Mouse (Mus musculus) splenic B cell, adult 2 months (primary cell): Measurements from ENCODE around the gene Uqcrq.
"Not testable (repeated sequence)": the region's sequence is repeated elsewhere in the genome, so short reads cannot be mapped to it uniquely, and the experiment has no call there.

ENCODE experiments used
- DNase-seq: peaks from one replicate; pipeline ENCODE4 v3.0.0-alpha.2; 2011; ENCODE audit warnings: low read depth, low spot score
- H3K27me3 ChIP-seq: 2 replicates; pipeline ENCODE4 v1.6.1; 2012; ENCODE audit warnings: mild to moderate bottlenecking, low read length, moderate library complexity, mixed read lengths; ENCODE audit not compliant: control insufficient read depth, poor library complexity, insufficient read depth, severe bottlenecking
- H3K36me3 ChIP-seq: 2 replicates; pipeline ENCODE4 v1.6.1; 2012; ENCODE audit warnings: mild to moderate bottlenecking, low read length, moderate library complexity, mixed read lengths; ENCODE audit not compliant: control insufficient read depth, poor library complexity, insufficient read depth, severe bottlenecking

Uqcrq gene

DNA sequence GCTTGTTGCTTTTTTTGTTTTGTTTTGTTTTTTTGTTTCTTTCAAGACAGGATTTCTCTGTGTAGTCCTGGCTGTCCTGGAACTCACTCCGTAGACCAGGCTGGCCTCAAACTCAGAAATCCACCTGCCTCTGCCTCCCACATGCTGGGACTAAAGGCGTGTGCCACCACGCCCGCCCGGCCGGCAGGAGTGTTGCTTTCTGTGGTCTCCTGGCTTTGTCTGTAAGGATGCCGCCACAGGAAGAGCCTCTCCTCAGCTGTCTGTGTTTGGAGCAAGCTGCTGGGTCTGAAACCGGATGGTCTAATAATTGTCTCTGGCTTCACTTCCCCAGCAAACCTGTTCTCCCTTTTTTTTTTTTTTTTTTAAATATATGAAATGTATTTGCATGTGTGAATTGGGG lies 4.9 kb upstream of the Uqcrq start:
- Histone ChIP-seq H3K36me3 (no peaks in the 10 kb centered on the region), H3K27me3 (no peaks in the 10 kb centered on the region)
- DNase-seq: no peak

DNA sequence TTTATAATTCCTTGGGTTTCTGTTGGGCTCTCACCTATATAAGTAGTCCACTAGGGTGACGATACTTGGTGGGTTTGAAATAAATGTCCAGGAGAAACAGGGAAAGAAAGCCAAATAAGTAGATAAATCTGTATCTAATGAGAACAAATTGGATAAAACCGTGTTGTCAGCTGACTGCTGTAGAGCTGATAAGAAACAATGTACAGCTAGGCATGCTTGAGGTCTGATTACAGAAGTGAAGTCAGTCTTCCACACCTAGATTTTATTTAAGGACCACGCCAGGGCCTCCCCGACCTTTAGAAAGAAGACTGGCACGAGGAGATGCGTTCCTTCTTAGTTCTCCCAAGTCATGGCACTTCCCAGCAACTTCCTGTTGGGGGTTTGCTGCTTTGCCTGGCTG lies 2.4 kb upstream of the Uqcrq start:
- Histone ChIP-seq H3K27me3 (no peaks in the 10 kb centered on the region), H3K36me3 (no peaks in the 10 kb centered on the region)
- no peak for DNase-seq

GRCm38 (mm10) chr11:53431347-53432056 lies 871 bp upstream of the Uqcrq start:
- Histone ChIP-seq H3K36me3 (no peaks in the 10 kb centered on the region), H3K27me3 (no peaks in the 10 kb centered on the region)
- no peak for DNase-seq

- no peaks in the 10 kb centered on the region for H3K36me3 ChIP-seq
- H3K27me3 ChIP-seq: no peaks in the 10 kb centered on the region
- no peak for DNase-seq
Measured at GRCm38 (mm10) chr11:53430300-53430669, 346 bp downstream of the Uqcrq start.

DNA sequence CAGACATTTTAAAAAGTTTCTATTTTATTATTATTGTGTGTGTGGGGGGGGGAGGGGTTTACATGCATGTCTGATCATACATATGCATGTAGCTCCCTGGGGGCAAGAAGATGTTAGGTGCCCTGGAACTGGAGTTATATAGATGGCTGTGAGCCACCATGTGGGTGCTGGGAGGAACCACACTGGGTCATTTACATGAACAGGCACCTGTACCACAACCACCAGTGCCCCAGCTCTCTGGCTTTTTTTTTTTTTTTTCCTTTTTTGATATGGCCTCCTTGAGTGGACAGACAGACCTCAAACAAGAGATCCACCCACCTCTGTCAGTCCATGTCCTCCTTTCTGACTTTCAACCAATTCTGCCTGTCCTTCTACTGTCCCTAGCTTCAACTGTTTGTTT lies 1.4 kb downstream of the Uqcrq start:
- DNase-seq: peak; percentile 30
- Histone ChIP-seq H3K36me3 (no peaks in the 10 kb centered on the region), H3K27me3 (no peaks in the 10 kb centered on the region)

DNA sequence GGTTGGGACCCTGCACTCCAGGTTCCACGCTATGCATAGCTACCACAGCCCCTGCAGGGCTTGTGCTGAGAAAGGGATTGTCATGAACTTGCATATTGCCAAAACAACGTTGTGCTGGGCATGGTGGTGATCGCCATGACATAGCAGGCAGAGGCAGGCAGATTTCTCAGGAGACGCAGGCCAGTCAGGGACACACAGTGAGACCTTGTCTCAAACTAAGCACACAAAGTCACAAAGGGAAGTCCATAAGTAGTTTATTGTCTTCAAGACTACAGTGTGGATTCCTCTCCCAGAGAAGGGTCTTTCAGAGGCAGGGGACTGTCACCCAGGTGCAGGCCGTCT lies 1.9 kb downstream of the Uqcrq start:
- no peaks in the 10 kb centered on the region for H3K36me3 ChIP-seq
- DNase-seq: no peak

DNA sequence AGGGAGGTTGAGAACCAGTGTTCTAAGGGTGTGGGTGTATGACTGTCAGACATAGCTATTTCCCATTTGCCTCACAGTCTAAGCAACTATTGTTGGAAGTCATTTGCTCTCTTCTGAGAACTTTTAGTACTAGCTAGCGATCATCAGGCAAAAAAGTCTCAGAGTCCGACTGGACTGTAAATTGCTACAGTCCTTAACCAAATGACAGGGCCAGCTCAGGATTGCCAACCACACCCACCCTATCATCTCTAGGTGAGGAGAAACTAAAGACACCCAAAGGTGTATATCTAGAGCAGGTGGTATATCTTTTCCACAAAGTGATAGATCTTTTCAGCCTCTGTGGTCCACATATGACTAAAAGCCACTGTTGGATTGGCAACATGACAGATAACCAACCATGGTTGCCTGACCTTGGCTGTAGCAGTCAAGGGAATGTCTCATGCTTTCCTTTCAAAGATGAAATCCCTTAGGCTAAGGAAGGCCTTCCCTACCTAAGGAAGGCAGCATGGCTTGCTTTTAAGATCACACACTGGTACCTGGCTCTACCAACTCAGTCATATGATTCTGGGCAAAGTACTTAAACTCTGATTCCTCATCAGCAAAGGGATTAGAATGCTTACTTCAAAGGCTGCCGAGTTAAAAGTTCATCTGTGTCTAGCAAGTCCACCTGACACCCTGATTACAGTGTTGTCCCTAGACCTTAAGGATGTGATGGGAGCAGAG lies 2.5 kb downstream of the Uqcrq start:
- Histone ChIP-seq H3K36me3 (no peaks in the 10 kb centered on the region), H3K27me3 (no peaks in the 10 kb centered on the region)
- no peak for DNase-seq

More for the DNA sequence above, 1.9 kb downstream of the Uqcrq start:
- H3K27me3 ChIP-seq: no peaks in the 10 kb centered on the region

- H3K36me3 ChIP-seq, H3K27me3 ChIP-seq, DNase-seq: not testable (repeated sequence)
Measured at GRCm38 (mm10) chr11:53426914-53427313, 3.7 kb downstream of the Uqcrq start.

- Histone ChIP-seq H3K27me3 (no peaks in the 10 kb centered on the region), H3K36me3 (0 out of 2 replicates have a peak, but pooled peaks cover 5% of the 10 kb centered on the region)
- no peak for DNase-seq
Measured at GRCm38 (mm10) chr11:53425711-53426255, 4.8 kb downstream of the Uqcrq start.

DNA sequence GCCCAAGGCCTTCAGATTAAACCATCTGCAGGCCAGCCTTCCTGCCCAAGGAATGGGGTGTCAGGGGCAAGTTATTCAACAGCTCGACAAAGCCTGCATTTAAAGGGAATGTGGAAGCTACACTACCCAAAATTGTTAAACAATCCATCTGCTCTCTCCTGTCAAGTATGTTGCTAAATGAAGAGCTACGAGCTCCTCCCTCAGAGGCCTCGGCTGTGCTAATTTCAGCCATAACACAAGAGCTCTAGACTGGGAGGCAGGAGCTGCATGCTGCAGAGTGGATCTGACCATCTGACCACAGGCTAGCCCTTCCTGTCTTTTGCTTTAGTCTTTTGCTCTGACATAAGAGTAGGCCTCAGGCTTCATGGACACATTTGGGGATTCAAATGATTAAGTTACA lies 5.4 kb downstream of the Uqcrq start:
- 0 out of 2 replicates have a peak, but pooled peaks cover 6% of the 10 kb centered on the region for H3K36me3 ChIP-seq
- DNase-seq: no peak
- H3K27me3 ChIP-seq: no peaks in the 10 kb centered on the region

DNA sequence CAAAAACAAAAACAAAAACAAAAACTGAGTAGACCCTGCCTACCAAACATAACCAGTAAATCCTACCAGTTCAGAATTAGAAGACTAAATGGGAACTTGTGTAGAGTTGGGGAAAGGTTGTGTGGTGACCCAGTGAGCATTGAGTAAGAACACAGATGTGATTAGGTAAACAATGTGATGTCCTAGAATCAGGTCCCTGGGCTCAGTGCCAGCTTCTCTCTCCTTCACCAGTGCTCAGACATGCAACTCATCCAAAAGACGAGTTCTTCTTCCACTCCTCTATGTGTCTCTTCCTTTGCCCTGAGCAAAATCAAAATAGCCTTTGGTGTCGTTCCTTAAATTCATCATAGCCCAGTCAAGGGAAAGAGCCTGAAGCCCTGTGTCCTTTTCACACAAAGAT lies 5.8 kb downstream of the Uqcrq start:
- no peaks in the 10 kb centered on the region for H3K27me3 ChIP-seq
- DNase-seq: no peak

DNA sequence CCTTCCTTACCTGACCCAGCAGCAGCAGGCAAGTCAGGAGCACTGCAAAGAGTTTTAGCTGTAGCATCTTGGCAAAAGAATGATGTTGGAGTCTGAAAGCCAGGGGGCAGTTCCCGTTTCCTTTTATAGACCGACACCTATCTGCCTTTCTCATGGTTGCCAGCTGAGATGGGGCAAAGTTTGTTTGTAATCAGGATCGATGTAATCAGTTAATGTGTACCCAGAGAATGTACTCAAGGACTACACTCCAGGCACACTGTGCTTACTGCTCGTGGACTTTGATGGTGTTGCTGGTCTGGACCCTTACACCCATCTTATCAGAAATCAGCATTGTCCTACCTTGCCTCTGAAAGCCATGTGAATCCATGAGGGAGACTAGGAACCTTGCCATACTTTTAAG lies 7.6 kb downstream of the Uqcrq start, which contains the start of gene Leap2:
Gene Leap2 (minus strand): TSS at position 135 of the 400 bp plus-strand sequence.
- Histone ChIP-seq H3K27me3 (no peaks in the 10 kb centered on the region), H3K36me3 (0 out of 2 replicates have a peak, but pooled peaks cover 7% of the 10 kb centered on the region)
- no peak for DNase-seq

More for the DNA sequence above, 5.8 kb downstream of the Uqcrq start:
- H3K36me3 ChIP-seq: 0 out of 2 replicates have a peak, but pooled peaks cover 7% of the 10 kb centered on the region

DNA sequence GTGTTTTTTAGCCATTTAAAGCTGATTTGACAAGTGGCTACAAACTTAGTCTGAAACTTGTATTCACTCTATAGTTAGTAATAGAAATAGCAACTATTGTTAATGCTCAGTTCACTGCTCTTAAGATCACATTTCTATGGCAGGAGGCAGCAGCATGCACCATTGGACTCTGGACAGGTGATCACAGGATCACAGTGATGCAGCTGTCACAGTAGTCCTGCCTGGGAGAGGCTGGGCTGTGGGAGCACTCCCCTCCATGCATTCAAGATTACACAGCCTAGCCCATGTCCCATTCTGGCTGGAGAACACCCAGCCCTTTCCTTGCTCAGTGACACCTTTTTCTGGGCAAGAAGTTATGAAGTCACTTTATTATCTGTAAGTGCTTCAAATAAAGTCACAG lies 12.6 kb downstream of the Uqcrq start:
- H3K27me3 ChIP-seq: no peaks in the 10 kb centered on the region
- no peak for DNase-seq
- peaks cover 18% of the 10 kb centered on the region; the same call in 1 of the 2 replicates for H3K36me3 ChIP-seq

DNA sequence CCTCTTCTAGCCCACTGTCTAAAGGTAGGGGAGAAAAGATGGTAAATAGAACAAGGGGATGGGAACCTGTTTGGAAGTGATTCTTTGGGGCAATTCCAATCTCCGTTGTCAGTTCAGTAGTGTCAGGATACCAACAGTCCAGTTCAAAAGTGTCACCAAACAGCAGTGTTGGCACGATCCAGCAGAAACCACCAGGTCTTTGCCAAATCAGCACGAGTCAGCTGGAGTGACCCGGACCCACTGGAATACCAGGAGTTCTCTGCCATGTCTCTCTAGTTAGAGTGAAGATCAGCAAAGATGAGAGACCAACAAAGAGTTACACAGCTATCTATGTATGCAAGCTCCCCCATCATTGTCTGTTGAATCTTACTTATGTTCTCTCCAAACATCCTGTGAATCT lies 16.8 kb downstream of the Uqcrq start:
- no peak for DNase-seq
- Histone ChIP-seq H3K36me3 (peaks cover 29% of the 10 kb centered on the region), H3K27me3 (no peaks in the 10 kb centered on the region)

DNA sequence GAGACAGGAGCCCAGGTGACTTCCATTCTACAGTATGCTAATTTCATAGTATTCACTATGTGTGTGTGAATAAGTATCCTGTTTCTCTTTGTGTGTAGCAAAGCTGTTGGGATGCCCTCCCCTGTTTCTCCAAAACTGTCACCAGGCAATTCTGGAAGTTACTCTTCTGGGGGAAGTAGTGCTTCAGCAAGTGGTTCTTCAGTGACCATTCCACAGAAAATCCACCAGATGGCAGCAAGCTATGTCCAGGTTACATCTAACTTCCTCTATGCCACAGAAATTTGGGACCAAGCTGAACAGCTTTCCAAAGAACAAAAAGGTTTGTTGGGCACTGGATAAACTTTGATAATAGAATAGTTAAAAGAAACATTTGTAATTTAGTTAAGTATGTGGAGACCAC lies 18.9 kb downstream of the Uqcrq start:
- H3K36me3 ChIP-seq: peaks cover 37% of the 10 kb centered on the region
- DNase-seq: peak; percentile 42

More for the DNA sequence above, 18.9 kb downstream of the Uqcrq start:
- no peaks in the 10 kb centered on the region for H3K27me3 ChIP-seq
